Mouse (Mus musculus) midbrain, embryonic 11.5 days (tissue): ENCODE data around the gene Fastk. TPM values are rescaled to one million over a fixed set of nuclear protein-coding genes. Genes with fewer than 3 reads are reported as not detected.

Experiments
- ATAC-seq: fragments of 200-750 bp; cut with Nextera tagmentation; 2 replicates; pipeline ENCODE4 v1.8.0; 2017; ENCODE audit warnings: moderate TSS enrichment, moderate library complexity; ENCODE audit not compliant: low FRiP score
- DNase-seq: peaks from one replicate; pipeline ENCODE4 v3.0.0; 2015; ENCODE audit warnings: low spot score; ENCODE audit errors: missing footprints
- H3K27ac ChIP-seq: fragments of 300-500 bp; sonication (generic); 2 replicates; pipeline ENCODE4 v1.5.1; 2014; ENCODE audit warnings: low read depth, low read length
- H3K27me3 ChIP-seq: fragments of 300-500 bp; sonication (generic); 2 replicates; pipeline ENCODE4 v1.6.1; 2014; ENCODE audit warnings: mild to moderate bottlenecking, low read length, moderate library complexity, mixed read lengths; ENCODE audit not compliant: control insufficient read depth, insufficient read depth
- H3K36me3 ChIP-seq: fragments of 300-500 bp; sonication (generic); 2 replicates; pipeline ENCODE4 v1.6.1; 2014; ENCODE audit warnings: mild to moderate bottlenecking, low read length, moderate library complexity, mixed read lengths; ENCODE audit not compliant: control insufficient read depth, insufficient read depth
- H3K4me1 ChIP-seq: fragments of 300-500 bp; sonication (generic); 2 replicates; pipeline ENCODE4 v1.6.1; 2014; ENCODE audit warnings: low read length; ENCODE audit not compliant: control insufficient read depth, insufficient read depth
- H3K4me2 ChIP-seq: fragments of 300-500 bp; sonication (generic); 2 replicates; pipeline ENCODE4 v1.6.1; 2014; ENCODE audit warnings: mild to moderate bottlenecking, moderate library complexity
- H3K4me3 ChIP-seq: fragments of 300-500 bp; sonication (generic); 2 replicates; pipeline ENCODE4 v1.5.1; 2014; ENCODE audit warnings: low read depth, low read length
- H3K9ac ChIP-seq: fragments of 300-500 bp; sonication (generic); 2 replicates; pipeline ENCODE4 v1.6.1; 2014; ENCODE audit warnings: low read length
- H3K9me3 ChIP-seq: fragments of 300-500 bp; sonication (generic); 2 replicates; pipeline ENCODE4 v1.6.1; 2016; ENCODE audit warnings: low read length; ENCODE audit not compliant: control insufficient read depth
- WGBS: fragments of 180-500 bp; shearing (Covaris S2); extraction: QIAGEN DNeasy Blood & Tissue Kit; methylation state at CpG from one replicate; pipeline ENCODE4 v1.1.7; 2014; 5-methylcytosine and 5-hydroxymethylcytosine counted together
- polyA plus RNA-seq: library from polyadenylated mRNA; unstranded; fragments of >200 nt; fragmentation: Nextera tagmentation; extraction: Ambion mirVana; gene quantifications from 2 replicates; pipeline ENCODE4 v1.2.1, GENCODE M21; 2014

The Fastk gene
- polyA plus RNA-seq, 1 experiment from 2014 or later, result 84.6 TPM

DNA sequence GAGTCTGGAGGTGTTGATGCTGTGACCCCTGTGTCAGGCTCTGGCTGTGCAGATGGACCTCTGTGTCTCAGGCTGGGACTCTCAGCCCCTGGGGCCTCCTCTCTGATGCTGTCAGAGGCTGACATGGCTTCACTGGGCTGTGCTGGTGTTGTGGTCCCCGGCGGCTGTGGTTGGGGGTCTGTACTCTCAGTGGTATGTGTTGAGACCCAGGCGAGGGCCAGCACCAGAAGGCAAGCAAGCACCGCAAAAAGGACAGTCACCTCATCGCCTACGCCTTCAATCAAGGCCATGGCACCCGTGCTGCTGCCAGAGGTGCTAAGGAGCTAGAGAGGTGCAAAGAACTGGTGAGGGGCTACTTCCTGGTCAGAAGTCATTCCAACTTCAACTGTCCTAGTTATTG is 1.5 kb upstream of the Fastk start:
- H3K9me3 ChIP-seq, result no peaks in the 10 kb centered on the region
- H3K36me3 ChIP-seq, result peaks cover 6% of the 10 kb centered on the region; the same call in 1 of the 2 replicates
- H3K9ac ChIP-seq, result no peak overlapping the region
- H3K4me1 ChIP-seq, result peaks cover 24% of the 10 kb centered on the region
- H3K4me3 ChIP-seq, result no peak overlapping the region
- no peak for ATAC-seq
- no peak overlapping the region for H3K27ac ChIP-seq
- H3K27me3 ChIP-seq, result no peaks in the 10 kb centered on the region; the same call in 1 of the 2 replicates
- no peak for DNase-seq
- no peak overlapping the region; the same call in 1 of the 2 replicates for H3K4me2 ChIP-seq
- 92% methylated on average over 7 of the region's 7 CpGs for WGBS

GRCm38 (mm10) chr5:24445428-24446080 is 467 bp upstream of the Fastk start:
- DNase-seq (no peak), ATAC-seq (peak; percentile 5)
- peak overlapping the region; percentile 50; the same call in 1 of the 2 replicates for H3K27ac ChIP-seq
- peak overlapping the region; percentile 95 for H3K9ac ChIP-seq
- WGBS, result 61% methylated on average over 20 of the region's 20 CpGs
- no peaks in the 10 kb centered on the region for H3K9me3 ChIP-seq
- H3K4me3 ChIP-seq, result peak overlapping the region; percentile 93
- no peaks in the 10 kb centered on the region; the same call in 1 of the 2 replicates for H3K27me3 ChIP-seq
- H3K4me2 ChIP-seq, result peak overlapping the region; percentile 71
- peaks cover 6% of the 10 kb centered on the region; the same call in 1 of the 2 replicates for H3K36me3 ChIP-seq
- H3K4me1 ChIP-seq, result peaks cover 20% of the 10 kb centered on the region

DNA sequence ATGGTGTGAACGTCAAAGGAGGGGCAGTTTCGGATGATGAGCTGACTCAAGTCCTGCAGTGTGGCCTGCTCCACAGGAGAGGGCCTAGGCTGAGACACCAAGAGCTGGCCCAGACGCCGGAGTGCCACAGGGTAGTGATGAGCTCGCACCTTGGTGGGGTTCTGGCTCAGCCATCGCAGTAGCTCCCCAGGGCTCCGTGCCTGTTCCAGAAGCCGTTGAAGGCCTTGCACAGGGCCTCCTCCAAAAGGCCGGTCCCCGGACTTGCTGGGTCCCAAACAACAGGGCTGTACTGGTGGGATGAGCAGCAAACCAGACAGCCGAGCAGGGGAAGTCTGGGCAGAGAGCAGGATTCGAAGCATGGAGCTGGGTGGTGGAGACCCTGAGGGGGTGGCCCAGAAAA is 1.2 kb downstream of the Fastk start:
- Histone ChIP-seq H3K27me3 (no peaks in the 10 kb centered on the region; the same call in 1 of the 2 replicates), H3K9me3 (no peaks in the 10 kb centered on the region), H3K4me3 (peak overlapping the region; percentile 93), H3K36me3 (peaks cover 9% of the 10 kb centered on the region; the same call in 1 of the 2 replicates), H3K27ac (no peak overlapping the region), H3K4me2 (peak overlapping the region; percentile 71), H3K9ac (peak overlapping the region; percentile 95), H3K4me1 (peaks cover 20% of the 10 kb centered on the region)
- ATAC-seq (no peak), DNase-seq (no peak)
- WGBS, result 88% methylated on average over 12 of the region's 12 CpGs

DNA sequence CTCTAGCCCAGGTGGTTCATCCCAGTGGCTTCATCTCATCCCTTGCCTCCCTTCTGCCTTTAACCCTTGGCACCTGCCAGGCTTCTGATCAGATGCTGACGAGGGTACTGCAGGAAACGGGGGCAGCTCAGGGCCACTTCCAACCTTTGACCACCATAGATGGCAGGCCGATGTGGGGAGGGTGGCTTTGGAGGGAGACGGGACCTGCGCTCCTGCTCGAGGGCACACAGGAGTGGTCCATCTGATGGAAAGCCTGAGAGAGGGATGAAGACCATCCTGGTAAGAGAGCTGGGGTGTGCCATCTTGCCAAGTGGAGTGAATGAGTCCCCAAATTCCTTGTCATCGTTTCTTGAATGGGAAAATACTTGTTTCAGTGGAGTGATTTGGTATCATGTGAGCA is 1.9 kb downstream of the Fastk start:
- ATAC-seq (no peak), DNase-seq (no peak)
- H3K4me3 ChIP-seq, result no peak overlapping the region
- H3K9ac ChIP-seq, result no peak overlapping the region
- no peak overlapping the region for H3K4me2 ChIP-seq
- H3K4me1 ChIP-seq, result peaks cover 20% of the 10 kb centered on the region
- H3K27me3 ChIP-seq, result no peaks in the 10 kb centered on the region; the same call in 1 of the 2 replicates
- no peaks in the 10 kb centered on the region for H3K9me3 ChIP-seq
- H3K27ac ChIP-seq, result no peak overlapping the region
- WGBS, result 90% methylated on average over 7 of the region's 7 CpGs
- peaks cover 9% of the 10 kb centered on the region; the same call in 1 of the 2 replicates for H3K36me3 ChIP-seq

DNA sequence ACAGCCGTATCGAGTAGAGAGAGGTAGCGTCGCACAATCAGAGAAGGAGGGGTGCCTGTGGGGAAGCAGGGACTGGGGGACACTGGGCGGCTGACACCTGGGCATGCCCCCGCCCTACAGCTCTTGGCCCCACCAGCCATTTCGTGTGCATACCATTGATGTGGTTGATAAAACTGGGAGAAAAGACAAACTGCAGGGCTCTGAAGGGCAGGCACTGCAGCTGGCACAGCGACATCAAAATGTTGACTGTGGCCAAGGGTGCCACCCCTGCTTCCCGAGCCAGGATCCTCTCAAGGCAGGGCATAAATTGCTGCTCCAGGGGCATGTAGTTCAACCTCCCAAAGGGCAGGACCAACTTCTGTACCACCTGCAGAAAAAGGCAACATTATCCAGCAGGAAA is 3.1 kb downstream of the Fastk start:
- Histone ChIP-seq H3K27ac (no peak overlapping the region), H3K36me3 (peaks cover 9% of the 10 kb centered on the region; the same call in 1 of the 2 replicates)
- 92% methylated on average over 9 of the region's 9 CpGs for WGBS

DNA sequence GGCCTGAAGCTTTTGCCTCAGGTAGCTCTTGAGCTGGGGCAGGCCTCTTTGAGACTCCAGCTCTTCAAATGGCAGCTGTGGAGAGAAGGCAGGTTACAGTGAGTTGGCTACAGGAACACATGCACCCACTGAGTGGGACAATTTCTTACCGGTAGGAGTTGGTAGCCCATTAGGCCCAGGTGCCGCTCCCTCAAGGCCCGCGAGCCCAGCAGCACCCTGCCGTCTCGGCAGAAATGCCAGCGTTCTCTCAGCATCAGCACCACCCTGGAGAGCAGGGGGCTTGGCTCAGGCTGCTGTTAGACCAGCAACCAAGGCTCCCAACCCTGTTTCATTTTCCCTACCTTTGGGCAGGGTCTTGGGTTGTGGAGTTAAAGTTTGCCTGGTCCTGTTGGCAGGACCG is 3.9 kb downstream of the Fastk start:
- no peaks in the 10 kb centered on the region for H3K27me3 ChIP-seq
- H3K9me3 ChIP-seq, result no peaks in the 10 kb centered on the region
- H3K4me3 ChIP-seq, result no peak overlapping the region
- H3K36me3 ChIP-seq, result peaks cover 9% of the 10 kb centered on the region; the same call in 1 of the 2 replicates
- no peak overlapping the region for H3K9ac ChIP-seq
- ATAC-seq (no peak), DNase-seq (no peak)
- WGBS, result 92% methylated on average over 8 of the region's 8 CpGs
- H3K27ac ChIP-seq, result no peak overlapping the region
- peaks cover 12% of the 10 kb centered on the region for H3K4me1 ChIP-seq
- no peak overlapping the region for H3K4me2 ChIP-seq

More for the DNA sequence above, 3.1 kb downstream of the Fastk start:
- peaks cover 12% of the 10 kb centered on the region for H3K4me1 ChIP-seq
- H3K27me3 ChIP-seq, result no peaks in the 10 kb centered on the region
- no peak for ATAC-seq
- DNase-seq, result no peak
- no peak overlapping the region for H3K9ac ChIP-seq
- H3K4me2 ChIP-seq, result no peak overlapping the region
- H3K4me3 ChIP-seq, result no peak overlapping the region
- H3K9me3 ChIP-seq, result no peaks in the 10 kb centered on the region

DNA sequence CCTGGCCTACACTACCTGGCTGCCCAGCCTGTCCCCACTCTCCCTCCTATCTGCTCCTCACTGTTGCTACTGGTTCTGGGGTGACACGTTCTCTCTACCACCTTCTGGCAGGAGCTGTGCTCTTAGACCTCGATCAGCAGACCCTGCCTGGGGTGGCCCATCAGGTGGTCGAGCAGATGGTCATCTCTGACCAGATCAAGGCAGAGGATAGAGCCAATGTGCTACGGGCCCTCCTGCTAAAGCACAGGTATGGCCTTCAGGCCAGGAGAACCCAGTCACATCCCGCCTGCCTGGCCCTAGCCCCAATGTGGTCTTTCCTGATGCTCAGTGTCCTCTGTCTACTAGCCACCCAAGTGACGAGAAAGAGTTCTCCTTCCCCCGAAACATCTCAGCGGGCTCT is 11.1 kb downstream of the Fastk start:
- no peak overlapping the region for H3K27ac ChIP-seq
- H3K4me2 ChIP-seq, result no peak overlapping the region
- 90% methylated on average over 8 of the region's 8 CpGs for WGBS
- no peaks in the 10 kb centered on the region for H3K27me3 ChIP-seq
- no peak for DNase-seq
- H3K36me3 ChIP-seq, result peaks cover 24% of the 10 kb centered on the region
- H3K4me3 ChIP-seq, result no peak overlapping the region
- no peak overlapping the region for H3K9ac ChIP-seq
- H3K4me1 ChIP-seq, result no peaks in the 10 kb centered on the region
- no peak for ATAC-seq
- H3K9me3 ChIP-seq, result no peaks in the 10 kb centered on the region

- no peaks in the 10 kb centered on the region for H3K27me3 ChIP-seq
- H3K4me2 ChIP-seq, result peak overlapping the region; percentile 23; the same call in 1 of the 2 replicates
- peaks cover 14% of the 10 kb centered on the region for H3K36me3 ChIP-seq
- no peak for ATAC-seq
- H3K9me3 ChIP-seq, result no peaks in the 10 kb centered on the region
- no peak for DNase-seq
- peaks cover 44% of the 10 kb centered on the region for H3K4me1 ChIP-seq
- 13% methylated on average over 9 of the region's 9 CpGs for WGBS
- H3K4me3 ChIP-seq, result no peak overlapping the region
- no peak overlapping the region for H3K9ac ChIP-seq
- no peak overlapping the region for H3K27ac ChIP-seq
Measured at GRCm38 (mm10) chr5:24428596-24428995, 16.5 kb downstream of the Fastk start.

- no peak for ATAC-seq
- Histone ChIP-seq H3K36me3 (peaks cover 13% of the 10 kb centered on the region), H3K4me1 (peaks cover 44% of the 10 kb centered on the region), H3K9me3 (no peaks in the 10 kb centered on the region), H3K9ac (no peak overlapping the region), H3K4me3 (no peak overlapping the region), H3K27me3 (no peaks in the 10 kb centered on the region), H3K4me2 (peak overlapping the region; percentile 23), H3K27ac (no peak overlapping the region)
- peak; percentile 87 for DNase-seq
- 5% methylated on average over 15 of the region's 15 CpGs for WGBS
Measured at GRCm38 (mm10) chr5:24427981-24428402, 17.1 kb downstream of the Fastk start.
